Mouse (Mus musculus): Measurements from ENCODE around the gene Tmcc3. TPM values are rescaled to one million over a fixed set of nuclear protein-coding genes. Genes with fewer than 3 reads are reported as not detected.

Gene Tmcc3
- total and polyA plus RNA-seq, 3 experiments = 11.3 to 30.1 (median 23.1) TPM

- H3K4me2 ChIP-seq (ENCODE audit: insufficient read depth, low read depth, poor library complexity, severe bottlenecking) = no peak overlapping the region
- H3K4me1 ChIP-seq (ENCODE audit: control insufficient read depth in 1 of 2, insufficient read depth in 2 of 2) = peaks cover 0 to 4% of the 10 kb centered on the region in 2 experiments; a peak in 1 of 4 replicates
- in situ Hi-C loops (cut with MboI; ENCODE audit: low pct_ligation_motif_present, low pct_unique_long_range_greater_than_20kb, low sequenced_read_pairs) = no loop called here
- H3K9me3 ChIP-seq (replicated peaks; ENCODE audit: low read length) = peaks cover 11% of the 10 kb centered on the region
- no peak overlapping the region for H3K9ac ChIP-seq (ENCODE audit: insufficient read depth, low read depth)
- no peaks in the 10 kb centered on the region for H3K27me3 ChIP-seq (replicated peaks)
- no peak overlapping the region for H3K27ac ChIP-seq (ENCODE audit: insufficient read depth, low read depth)
- no peak for TF ChIP-seq SMC3 (IDR thresholded peaks at IDR 0.05; ENCODE audit: low read depth, low read length)
- no peak overlapping the region for H3K4me3 ChIP-seq (replicated peaks in 1 of 3; ENCODE audit: low read depth in 2 of 3, low read length in 2 of 3, poor library complexity in 1 of 3)
- no peaks in the 10 kb centered on the region for H3K79me2 ChIP-seq (replicated peaks; ENCODE audit: control insufficient read depth, extremely low read depth, insufficient read depth, poor library complexity, severe bottlenecking)
- DNase-seq (ENCODE audit: extremely low read depth) = no peak
- dilution Hi-C loops (cut with MboI; ENCODE audit: extremely low pct_ligation_motif_present, extremely low pct_unique_long_range_greater_than_20kb, low sequenced_read_pairs) = no loop called here
- H3K36me3 ChIP-seq (replicated peaks in 1 of 2; ENCODE audit: control insufficient read depth in 1 of 2, insufficient read depth in 1 of 2, low read length in 1 of 2) = peaks cover 48 to 70% of the 10 kb centered on the region in 2 experiments
Observed at GRCm38 (mm10) chr10:94480380-94481101, 168.8 kb downstream of the Tmcc3 start.

- dilution Hi-C loops (cut with MboI; ENCODE audit: extremely low pct_ligation_motif_present, extremely low pct_unique_long_range_greater_than_20kb, low sequenced_read_pairs) = no loop called here
Observed at GRCm38 (mm10) chr10:94481613-94482012, 169.9 kb downstream of the Tmcc3 start.

DNA sequence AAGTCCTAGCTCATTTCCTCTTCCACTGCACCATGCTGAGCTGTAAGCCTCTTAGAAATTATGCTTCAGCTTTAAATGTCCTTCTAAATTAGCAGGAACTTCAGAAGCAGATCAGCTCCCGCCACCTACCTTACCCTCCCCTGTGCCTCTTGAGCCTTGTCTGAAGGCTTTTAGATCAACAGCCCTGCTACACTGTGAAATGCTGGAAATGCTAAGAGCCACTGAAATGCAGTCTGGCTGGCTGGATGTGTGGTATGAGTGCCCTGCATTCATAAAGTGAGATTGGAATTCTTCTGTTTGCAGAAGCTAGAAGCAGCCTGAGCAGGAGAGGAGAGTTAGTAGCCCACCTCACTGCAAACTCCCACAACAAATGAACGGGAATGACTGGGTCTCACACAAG is 174.4 kb downstream of the Tmcc3 start:
- TF ChIP-seq MAX (IDR thresholded peaks at IDR 0.05; ENCODE audit: low read length) = no peak
- no peak for TF ChIP-seq ZMIZ1 (IDR thresholded peaks at IDR 0.05; ENCODE audit: low read depth, low read length)
- TF ChIP-seq JUN (IDR thresholded peaks at IDR 0.05; ENCODE audit: insufficient read depth, low read depth, low read length) = no peak
- no peak for TF ChIP-seq MAZ (IDR thresholded peaks at IDR 0.05; ENCODE audit: low read depth, low read length)
- no peak for TF ChIP-seq POLR2AphosphoS2 (IDR thresholded peaks at IDR 0.05; ENCODE audit: low read depth, low read length)
- no peak for TF ChIP-seq UBTF (IDR thresholded peaks at IDR 0.05; ENCODE audit: low read depth, low read length)
- no peak for TF ChIP-seq ZC3H11A (IDR thresholded peaks at IDR 0.05; ENCODE audit: low read depth, low read length)
- no peak for TF ChIP-seq EP300 (IDR thresholded peaks at IDR 0.05; ENCODE audit: low read length)
- TF ChIP-seq NELFE (IDR thresholded peaks at IDR 0.05; ENCODE audit: low read depth, low read length) = no peak
- TF ChIP-seq MEF2A (IDR thresholded peaks at IDR 0.05; ENCODE audit: borderline replicate concordance, low read depth, low read length) = no peak
- no peak for TF ChIP-seq HCFC1 (IDR thresholded peaks at IDR 0.05; ENCODE audit: low read depth, low read length)
- no peak for TF ChIP-seq NRF1 (IDR thresholded peaks at IDR 0.05; ENCODE audit: low read depth, low read length)
- no peak for TF ChIP-seq ETS1 (conservative IDR thresholded peaks at IDR 0.05; ENCODE audit: low read depth, low read length)
- no peak for TF ChIP-seq SMC3 (IDR thresholded peaks at IDR 0.05; ENCODE audit: low read depth, low read length)
- TF ChIP-seq MYC (IDR thresholded peaks at IDR 0.05; ENCODE audit: low read depth, low read length) = no peak
- TF ChIP-seq ZNF384 (IDR thresholded peaks at IDR 0.05; ENCODE audit: low read depth, low read length) = no peak
- no peak for TF ChIP-seq ZKSCAN1 (IDR thresholded peaks at IDR 0.05; ENCODE audit: borderline replicate concordance, low read depth, low read length)
- no peak for TF ChIP-seq BHLHE40 (IDR thresholded peaks at IDR 0.05; ENCODE audit: low read depth, low read length)
- dilution Hi-C loops (cut with MboI; ENCODE audit: extremely low pct_ligation_motif_present, extremely low pct_unique_long_range_greater_than_20kb, low sequenced_read_pairs) = no loop called here
- H3K4me2 ChIP-seq (ENCODE audit: insufficient read depth, low read depth, poor library complexity, severe bottlenecking) = no peak overlapping the region

More at GRCm38 (mm10) chr10:94481613-94482012, 169.9 kb downstream of the Tmcc3 start:
- Histone ChIP-seq H3K27ac (ENCODE audit: insufficient read depth, low read depth) (no peak overlapping the region), H3K79me2 (replicated peaks; ENCODE audit: control insufficient read depth, extremely low read depth, insufficient read depth, poor library complexity, severe bottlenecking) (no peaks in the 10 kb centered on the region), H3K36me3 (replicated peaks in 1 of 2; ENCODE audit: control insufficient read depth in 1 of 2, insufficient read depth in 1 of 2, low read length in 1 of 2) (peaks cover 45 to 68% of the 10 kb centered on the region in 2 experiments), H3K27me3 (replicated peaks) (no peaks in the 10 kb centered on the region), H3K9ac (ENCODE audit: insufficient read depth, low read depth) (no peak overlapping the region), H3K4me2 (ENCODE audit: insufficient read depth, low read depth, poor library complexity, severe bottlenecking) (no peak overlapping the region), H3K4me3 (replicated peaks in 1 of 3; ENCODE audit: low read depth in 2 of 3, low read length in 2 of 3, poor library complexity in 1 of 3) (no peak overlapping the region), H3K4me1 (ENCODE audit: control insufficient read depth in 1 of 2, insufficient read depth in 2 of 2) (no peaks in the 10 kb centered on the region), H3K9me3 (replicated peaks; ENCODE audit: low read length) (peaks cover 11% of the 10 kb centered on the region)
- DNase-seq (ENCODE audit: extremely low read depth) = no peak
- in situ Hi-C loops (cut with MboI; ENCODE audit: low pct_ligation_motif_present, low pct_unique_long_range_greater_than_20kb, low sequenced_read_pairs) = no loop called here
- TF ChIP-seq JUN (IDR thresholded peaks at IDR 0.05; ENCODE audit: insufficient read depth, low read depth, low read length) = no peak
- TF ChIP-seq CHD2 (IDR thresholded peaks at IDR 0.05; ENCODE audit: low read length) = no peak
- TF ChIP-seq ZMIZ1 (IDR thresholded peaks at IDR 0.05; ENCODE audit: low read depth, low read length) = no peak
- TF ChIP-seq ZKSCAN1 (IDR thresholded peaks at IDR 0.05; ENCODE audit: borderline replicate concordance, low read depth, low read length) = peak; percentile 69
- no peak for TF ChIP-seq GABPA (IDR thresholded peaks at IDR 0.05; ENCODE audit: insufficient replicate concordance, low read depth, low read length)
- TF ChIP-seq ETS1 (conservative IDR thresholded peaks at IDR 0.05; ENCODE audit: low read depth, low read length) = no peak
- no peak for TF ChIP-seq ZC3H11A (IDR thresholded peaks at IDR 0.05; ENCODE audit: low read depth, low read length)

More for the DNA sequence above, 174.4 kb downstream of the Tmcc3 start:
- no peaks in the 10 kb centered on the region for H3K4me1 ChIP-seq (ENCODE audit: control insufficient read depth in 1 of 2, insufficient read depth in 2 of 2)
- H3K36me3 ChIP-seq (replicated peaks in 1 of 2; ENCODE audit: control insufficient read depth in 1 of 2, insufficient read depth in 1 of 2, low read length in 1 of 2) = peaks cover 40 to 73% of the 10 kb centered on the region in 2 experiments
- no peak for DNase-seq (ENCODE audit: extremely low read depth)
- no peaks in the 10 kb centered on the region for H3K79me2 ChIP-seq (replicated peaks; ENCODE audit: control insufficient read depth, extremely low read depth, insufficient read depth, poor library complexity, severe bottlenecking)
- no peaks in the 10 kb centered on the region for H3K27me3 ChIP-seq (replicated peaks)
- H3K9ac ChIP-seq (ENCODE audit: insufficient read depth, low read depth) = no peak overlapping the region
- no peak overlapping the region for H3K27ac ChIP-seq (ENCODE audit: insufficient read depth, low read depth)
- H3K9me3 ChIP-seq (replicated peaks; ENCODE audit: low read length) = peaks cover 11% of the 10 kb centered on the region
- H3K4me3 ChIP-seq (replicated peaks in 1 of 3; ENCODE audit: low read depth in 2 of 3, low read length in 2 of 3, poor library complexity in 1 of 3) = no peak overlapping the region
- in situ Hi-C loops (cut with MboI; ENCODE audit: low pct_ligation_motif_present, low pct_unique_long_range_greater_than_20kb, low sequenced_read_pairs) = no loop called here
